Mouse (Mus musculus): ENCODE results near the gene Cnnm4. TPM values are rescaled to one million over a fixed set of nuclear protein-coding genes. Genes with fewer than 3 reads are reported as not detected.
A peak's percentile ranks its signal among the peaks of the same experiment; 100 is the strongest.
"Not testable (repeated sequence)": the region's sequence is repeated elsewhere in the genome, so short reads cannot be mapped to it uniquely, and the experiment has no call there.

The Cnnm4 gene
- polyA plus RNA-seq, 1 experiment from 2014 or later, result 10.9 TPM

DNA sequence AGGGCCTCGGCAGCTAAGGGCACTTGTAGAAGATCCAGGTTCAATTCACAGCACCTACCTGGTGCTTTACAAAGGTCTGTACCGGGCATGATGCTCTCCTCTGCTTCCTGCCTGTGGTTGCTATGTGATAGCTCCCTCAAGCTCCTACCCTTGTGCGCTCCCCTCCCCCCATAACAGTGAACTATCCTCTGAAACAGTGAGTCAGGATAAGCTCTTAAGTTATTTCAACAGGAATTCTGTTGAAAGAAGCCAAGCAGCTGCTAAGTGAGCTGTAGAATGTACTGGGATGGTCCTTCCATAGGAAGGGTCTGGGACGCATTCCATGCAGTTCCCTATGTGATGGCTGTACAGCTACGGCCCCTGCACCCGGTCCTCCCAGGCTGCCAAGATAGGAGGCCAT is 62.1 kb downstream of the Cnnm4 start:
- no peaks in the 10 kb centered on the region for H3K4me1 ChIP-seq (ENCODE audit: insufficient read depth)
- no peak for ATAC-seq (ENCODE audit: insufficient read depth)

DNA sequence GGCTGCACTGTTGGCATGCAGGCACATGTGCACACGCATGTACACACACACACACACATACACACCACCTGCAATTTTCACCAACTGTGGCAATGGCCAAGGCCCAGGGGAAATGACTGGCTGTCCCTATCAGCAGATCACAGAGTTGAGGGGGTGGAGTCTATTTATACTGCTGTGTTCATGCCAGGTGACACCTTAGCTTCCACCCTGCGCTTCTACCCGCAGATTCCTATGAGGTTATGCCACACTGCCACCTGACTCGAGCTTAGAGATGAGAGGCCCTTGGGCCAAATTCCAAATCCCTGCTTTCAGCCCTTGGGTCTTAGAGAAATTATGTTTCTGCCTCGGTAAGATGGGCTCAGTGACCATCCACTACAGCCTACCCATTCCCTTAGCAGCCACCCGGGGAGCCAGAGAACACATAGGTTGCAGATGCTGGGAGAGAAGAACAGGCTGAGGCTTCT is 63.2 kb downstream of the Cnnm4 start:
- Histone ChIP-seq H3K4me1 (ENCODE audit: insufficient read depth) (no peaks in the 10 kb centered on the region), H3K9ac (no peak overlapping the region), H3K4me3 (ENCODE audit: low read depth, low read length) (no peak overlapping the region), H3K4me2 (no peak overlapping the region), H3K27ac (ENCODE audit: low read depth) (no peak overlapping the region), H3K9me3 (ENCODE audit: low read depth, low read length) (no peaks in the 10 kb centered on the region), H3K27me3 (ENCODE audit: insufficient read depth, low read length) (no peaks in the 10 kb centered on the region), H3K36me3 (ENCODE audit: insufficient read depth) (peaks cover 32% of the 10 kb centered on the region; the same call in 1 of the 2 replicates)
- WGBS, result 63% methylated on average over 6 of the region's 6 CpGs
- TF ChIP-seq CTCF (IDR thresholded peaks at IDR 0.05; ENCODE audit: low read depth), result 0 out of 2 replicates have a peak, but pooled peaks have one; percentile 17
- ATAC-seq (ENCODE audit: insufficient read depth) (no peak), DNase-seq (no peak)

More for the DNA sequence above, 62.1 kb downstream of the Cnnm4 start:
- Histone ChIP-seq H3K4me3 (ENCODE audit: low read depth, low read length) (no peak overlapping the region), H3K4me2 (no peak overlapping the region), H3K27me3 (ENCODE audit: insufficient read depth, low read length) (no peaks in the 10 kb centered on the region), H3K9me3 (ENCODE audit: low read depth, low read length) (no peaks in the 10 kb centered on the region), H3K9ac (no peak overlapping the region), H3K27ac (ENCODE audit: low read depth) (no peak overlapping the region), H3K36me3 (ENCODE audit: insufficient read depth) (peaks cover 21% of the 10 kb centered on the region; the same call in 1 of the 2 replicates)
- WGBS, result 63% methylated on average over 6 of the region's 6 CpGs
- peak; percentile 34 for DNase-seq
- no peak for TF ChIP-seq CTCF (IDR thresholded peaks at IDR 0.05; ENCODE audit: low read depth)

DNA sequence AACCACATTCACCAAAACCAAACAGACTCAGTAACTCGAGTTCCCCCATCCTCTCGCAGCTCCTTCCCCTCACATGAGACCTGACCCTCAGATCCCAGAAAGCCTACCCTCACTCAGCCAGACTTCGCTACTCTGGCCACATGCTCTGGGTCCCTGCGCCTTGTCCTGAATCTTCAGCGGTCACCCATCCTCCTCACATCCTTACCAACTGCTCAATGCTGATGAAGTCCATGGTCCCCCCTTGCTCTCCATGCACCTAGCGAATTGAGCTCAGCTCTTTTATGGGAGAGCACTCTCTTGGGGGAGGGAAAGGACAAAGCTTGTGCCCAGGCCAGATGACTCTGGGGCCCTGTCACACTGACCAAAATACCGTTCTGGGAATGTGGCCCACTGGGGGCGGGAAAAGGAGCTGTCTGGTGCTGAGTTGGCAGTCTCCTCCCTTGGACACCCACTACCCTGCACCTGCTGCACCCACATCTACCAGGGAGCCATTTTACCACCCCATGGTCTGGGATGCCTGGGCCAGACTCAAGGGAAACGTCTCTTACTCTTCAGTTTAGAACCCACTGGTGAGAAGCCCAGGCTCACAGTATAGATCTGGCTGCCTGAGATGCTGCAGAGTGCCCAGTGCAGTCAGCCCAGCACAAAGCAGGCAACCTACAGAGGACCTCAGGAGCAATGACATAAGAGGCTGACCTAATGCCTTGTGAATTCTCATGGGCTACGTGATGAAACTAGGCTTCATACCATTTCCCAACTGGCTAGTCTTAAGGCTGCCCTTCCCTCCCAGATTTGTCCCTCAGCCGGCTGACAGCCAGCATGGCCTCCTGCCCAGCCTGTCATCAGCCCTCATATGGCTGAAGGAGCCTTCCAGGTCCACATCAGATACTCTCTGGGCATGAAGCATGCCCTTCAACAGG is 64.3 kb downstream of the Cnnm4 start:
- H3K4me3 ChIP-seq (ENCODE audit: low read depth, low read length), result no peak overlapping the region
- no peak overlapping the region for H3K9ac ChIP-seq
- H3K4me2 ChIP-seq, result no peak overlapping the region
- ATAC-seq (ENCODE audit: insufficient read depth), result no peak
- H3K36me3 ChIP-seq (ENCODE audit: insufficient read depth), result peaks cover 42% of the 10 kb centered on the region; the same call in 1 of the 2 replicates
- 77% methylated on average over 11 of the region's 11 CpGs for WGBS
- no peaks in the 10 kb centered on the region for H3K27me3 ChIP-seq (ENCODE audit: insufficient read depth, low read length)
- no peaks in the 10 kb centered on the region for H3K4me1 ChIP-seq (ENCODE audit: insufficient read depth)
- H3K27ac ChIP-seq (ENCODE audit: low read depth), result no peak overlapping the region
- no peak for DNase-seq
- no peak for TF ChIP-seq CTCF (IDR thresholded peaks at IDR 0.05; ENCODE audit: low read depth)
- H3K9me3 ChIP-seq (ENCODE audit: low read depth, low read length), result no peaks in the 10 kb centered on the region

DNA sequence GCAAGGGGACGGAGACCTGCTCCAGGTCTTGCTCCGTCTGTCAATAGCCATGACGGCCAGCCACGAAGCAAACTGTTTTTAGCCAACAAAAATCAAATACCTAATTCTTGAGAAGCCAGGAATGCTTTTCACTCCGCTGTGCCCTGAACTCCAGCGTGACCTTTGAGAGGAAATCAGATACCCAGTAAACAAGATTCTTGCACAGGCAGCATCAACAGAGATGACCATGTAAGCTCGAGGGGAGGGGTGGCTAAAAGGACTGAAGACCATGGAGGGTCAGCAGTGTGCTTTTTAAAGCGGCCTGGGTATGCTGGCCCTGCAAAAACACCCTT is 64.9 kb downstream of the Cnnm4 start:
- no peaks in the 10 kb centered on the region for H3K9me3 ChIP-seq (ENCODE audit: low read depth, low read length)

DNA sequence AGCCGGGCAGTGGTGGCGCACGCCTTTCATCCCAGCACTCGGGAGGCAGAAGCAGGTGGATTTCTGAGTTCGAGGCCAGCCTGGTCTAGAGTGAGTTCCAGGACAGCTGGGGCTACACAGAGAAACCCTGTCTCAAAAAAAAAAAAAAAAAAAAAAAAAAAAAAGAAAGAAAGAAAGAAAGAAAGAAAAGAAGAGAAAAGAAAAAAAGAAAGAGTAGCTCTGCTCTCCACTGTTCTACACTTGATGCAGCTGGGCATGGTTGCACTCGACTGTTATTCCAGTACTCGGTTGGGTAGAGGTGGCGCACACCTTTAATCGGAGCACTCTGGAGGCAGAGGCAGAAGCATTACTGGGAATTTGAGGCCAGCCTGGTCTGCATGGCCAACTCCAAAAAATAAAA is 65.4 kb downstream of the Cnnm4 start, which contains the start of gene Ankrd23:
Ankrd23 (minus strand) TSS at position 101 of the 400 bp plus-strand sequence.
- H3K9ac ChIP-seq; H3K4me3 ChIP-seq (ENCODE audit: low read depth, low read length); H3K27ac ChIP-seq (ENCODE audit: low read depth); ATAC-seq (ENCODE audit: insufficient read depth); H3K27me3 ChIP-seq (ENCODE audit: insufficient read depth, low read length); H3K4me1 ChIP-seq (ENCODE audit: insufficient read depth); H3K9me3 ChIP-seq (ENCODE audit: low read depth, low read length); DNase-seq; H3K4me2 ChIP-seq: not testable (repeated sequence)
- peaks cover 45% of the 10 kb centered on the region for H3K36me3 ChIP-seq (ENCODE audit: insufficient read depth)
- WGBS, result 91% methylated on average over 9 of the region's 9 CpGs

More for the DNA sequence above, 64.9 kb downstream of the Cnnm4 start:
- Histone ChIP-seq H3K27me3 (ENCODE audit: insufficient read depth, low read length) (no peaks in the 10 kb centered on the region), H3K27ac (ENCODE audit: low read depth) (no peak overlapping the region), H3K4me2 (no peak overlapping the region), H3K4me3 (ENCODE audit: low read depth, low read length) (no peak overlapping the region), H3K9ac (no peak overlapping the region), H3K4me1 (ENCODE audit: insufficient read depth) (no peaks in the 10 kb centered on the region), H3K36me3 (ENCODE audit: insufficient read depth) (peaks cover 41% of the 10 kb centered on the region; the same call in 1 of the 2 replicates)
- 47% methylated on average over 8 of the region's 8 CpGs for WGBS
- DNase-seq (no peak), ATAC-seq (ENCODE audit: insufficient read depth) (no peak)
- no peak for TF ChIP-seq CTCF (IDR thresholded peaks at IDR 0.05; ENCODE audit: low read depth)

DNA sequence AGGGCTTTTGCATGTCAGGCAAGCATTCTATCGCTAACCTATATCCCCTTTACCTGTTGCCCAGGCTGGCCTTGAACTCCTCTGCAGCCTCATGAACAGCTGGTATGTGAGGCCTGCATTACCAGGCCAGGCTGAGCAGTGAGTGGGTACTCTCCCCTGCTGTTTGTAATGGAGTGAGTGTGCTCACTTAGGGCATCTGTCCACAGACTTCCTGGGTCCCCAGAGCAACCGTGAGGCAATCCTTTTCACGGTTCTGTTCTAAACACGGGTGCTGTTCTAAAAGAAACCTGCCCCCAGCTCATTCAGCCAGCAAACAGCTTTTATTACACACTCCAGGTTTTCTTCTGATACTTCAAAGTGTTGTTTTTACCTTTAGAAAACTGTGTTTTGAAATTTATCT is 67.3 kb downstream of the Cnnm4 start:
- ATAC-seq (ENCODE audit: insufficient read depth) (no peak), DNase-seq (no peak)
- no peak overlapping the region for H3K4me2 ChIP-seq
- no peak overlapping the region for H3K9ac ChIP-seq
- no peaks in the 10 kb centered on the region for H3K27me3 ChIP-seq (ENCODE audit: insufficient read depth, low read length)
- no peak overlapping the region for H3K4me3 ChIP-seq (ENCODE audit: low read depth, low read length)
- H3K27ac ChIP-seq (ENCODE audit: low read depth), result no peak overlapping the region
- H3K9me3 ChIP-seq (ENCODE audit: low read depth, low read length), result no peaks in the 10 kb centered on the region
- 75% methylated on average over 4 of the region's 4 CpGs for WGBS
- no peak for TF ChIP-seq CTCF (IDR thresholded peaks at IDR 0.05; ENCODE audit: low read depth)
- H3K4me1 ChIP-seq (ENCODE audit: insufficient read depth), result no peaks in the 10 kb centered on the region
- H3K36me3 ChIP-seq (ENCODE audit: insufficient read depth), result peaks cover 54% of the 10 kb centered on the region

DNA sequence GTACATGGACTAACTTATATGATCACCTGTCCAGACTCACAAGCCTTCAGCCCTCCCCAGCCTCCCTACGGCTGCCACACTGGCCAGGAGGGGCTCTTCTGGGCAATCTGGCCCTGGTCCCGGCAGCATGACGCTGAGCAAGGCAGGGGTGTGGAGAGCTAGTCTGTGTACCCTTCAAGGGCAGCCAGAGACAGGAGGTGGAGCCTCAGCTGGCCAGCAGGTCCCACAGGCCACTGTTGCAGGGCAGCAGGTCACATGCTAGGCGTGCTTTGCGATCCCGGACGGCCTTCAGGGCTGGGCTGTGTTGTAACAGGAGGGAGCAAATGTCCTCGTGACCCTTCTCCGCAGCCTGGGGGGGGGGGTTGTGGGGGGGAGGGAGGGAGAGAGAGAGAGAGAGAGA is 67.8 kb downstream of the Cnnm4 start, which contains the start of gene Gm42417:
Gm42417 (minus strand) TSS at position 244 of the 400 bp plus-strand sequence.
- no peak for TF ChIP-seq CTCF (IDR thresholded peaks at IDR 0.05; ENCODE audit: low read depth)
- no peaks in the 10 kb centered on the region for H3K4me1 ChIP-seq (ENCODE audit: insufficient read depth)
- H3K9ac ChIP-seq, result no peak within 1 kb of the TSS
- H3K27me3 ChIP-seq (ENCODE audit: insufficient read depth, low read length), result no peaks in the 10 kb centered on the region
- DNase-seq, result no peak
- no peak within 1 kb of the TSS for H3K4me2 ChIP-seq
- H3K4me3 ChIP-seq (ENCODE audit: low read depth, low read length), result no peak within 1 kb of the TSS
- no peak for ATAC-seq (ENCODE audit: insufficient read depth)
- no peaks in the 10 kb centered on the region for H3K9me3 ChIP-seq (ENCODE audit: low read depth, low read length)
- no peak within 1 kb of the TSS for H3K27ac ChIP-seq (ENCODE audit: low read depth)
- peaks cover 54% of the 10 kb centered on the region for H3K36me3 ChIP-seq (ENCODE audit: insufficient read depth)
- 27% methylated on average over 9 of the region's 9 CpGs for WGBS

All from lung, embryonic 14.5 days (tissue).